Mouse (Mus musculus): ENCODE results near the gene Gm5089. TPM values are rescaled to one million over a fixed set of nuclear protein-coding genes. Genes with fewer than 3 reads are reported as not detected.

The Gm5089 gene
- polyA plus RNA-seq, 1 experiment from 2014 or later: not detected

DNA sequence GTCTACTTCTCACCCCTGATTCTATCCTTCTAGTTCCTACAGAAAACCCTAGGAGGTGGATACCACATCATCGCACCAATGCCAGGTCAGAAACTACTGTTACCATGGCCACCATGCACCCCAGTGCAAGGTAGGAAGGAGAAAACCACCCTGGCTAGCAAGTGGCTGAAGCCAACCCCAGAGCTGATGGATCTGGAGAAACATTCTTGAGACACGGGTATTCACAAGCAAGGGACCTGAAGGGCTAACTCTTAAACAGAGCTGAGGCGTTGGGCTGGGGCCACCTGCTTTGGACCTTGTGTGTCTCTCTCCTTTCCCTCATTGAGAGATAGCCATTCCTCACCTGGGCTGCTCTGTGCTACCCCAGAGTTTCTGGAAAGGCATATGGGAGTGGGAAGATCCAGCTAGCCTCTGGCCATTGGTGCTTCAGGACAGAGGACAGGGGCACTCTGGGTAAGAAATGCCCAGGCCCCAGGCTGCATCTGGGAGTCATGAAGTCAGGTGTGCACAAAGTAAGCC lies 47.4 kb downstream of the Gm5089 start:
- Histone ChIP-seq H3K9ac (ENCODE audit: low read depth, low read length) (no peak overlapping the region), H3K4me2 (ENCODE audit: low read depth, low read length) (no peak overlapping the region), H3K9me3 (replicated peaks; ENCODE audit: control insufficient read depth, low read length) (no peaks in the 10 kb centered on the region), H3K4me1 (ENCODE audit: control insufficient read depth, low read depth, low read length) (no peaks in the 10 kb centered on the region), H3K36me3 (ENCODE audit: control insufficient read depth, insufficient read depth) (no peaks in the 10 kb centered on the region), H3K4me3 (ENCODE audit: low read depth, low read length) (no peak overlapping the region), H3K27me3 (ENCODE audit: control insufficient read depth, insufficient read depth, low read depth, low read length) (peaks cover 33% of the 10 kb centered on the region), H3K27ac (ENCODE audit: low read length) (no peak overlapping the region)
- 63% methylated on average over 3 of the region's 3 CpGs for WGBS (ENCODE audit: insufficient replicate concordance)
- no peak for ATAC-seq (ENCODE audit: low read depth)

GRCm38 (mm10) chr14:122402716-122403258 lies 48.1 kb downstream of the Gm5089 start:
- H3K36me3 ChIP-seq (ENCODE audit: control insufficient read depth, insufficient read depth): no peaks in the 10 kb centered on the region
- H3K27ac ChIP-seq (ENCODE audit: low read length): no peak overlapping the region
- H3K4me2 ChIP-seq (ENCODE audit: low read depth, low read length): no peak overlapping the region
- H3K9ac ChIP-seq (ENCODE audit: low read depth, low read length): no peak overlapping the region
- no peaks in the 10 kb centered on the region for H3K9me3 ChIP-seq (replicated peaks; ENCODE audit: control insufficient read depth, low read length)
- 46% methylated on average over 12 of the region's 12 CpGs for WGBS (ENCODE audit: insufficient replicate concordance)
- H3K4me1 ChIP-seq (ENCODE audit: control insufficient read depth, low read depth, low read length): no peaks in the 10 kb centered on the region
- no peak for ATAC-seq (ENCODE audit: low read depth)
- H3K4me3 ChIP-seq (ENCODE audit: low read depth, low read length): no peak overlapping the region
- peaks cover 26% of the 10 kb centered on the region for H3K27me3 ChIP-seq (ENCODE audit: control insufficient read depth, insufficient read depth, low read depth, low read length)

- peaks cover 19% of the 10 kb centered on the region for H3K27me3 ChIP-seq (ENCODE audit: control insufficient read depth, insufficient read depth, low read depth, low read length)
- no peak overlapping the region for H3K4me3 ChIP-seq (ENCODE audit: low read depth, low read length)
- H3K9ac ChIP-seq (ENCODE audit: low read depth, low read length): no peak overlapping the region
- H3K27ac ChIP-seq (ENCODE audit: low read length): no peak overlapping the region
- H3K4me1 ChIP-seq (ENCODE audit: control insufficient read depth, low read depth, low read length): no peaks in the 10 kb centered on the region
- 73% methylated on average over 11 of the region's 11 CpGs for WGBS (ENCODE audit: insufficient replicate concordance)
- no peak overlapping the region for H3K4me2 ChIP-seq (ENCODE audit: low read depth, low read length)
- H3K9me3 ChIP-seq (replicated peaks; ENCODE audit: control insufficient read depth, low read length): no peaks in the 10 kb centered on the region
- no peak for ATAC-seq (ENCODE audit: low read depth)
- no peaks in the 10 kb centered on the region for H3K36me3 ChIP-seq (ENCODE audit: control insufficient read depth, insufficient read depth)
These were observed 49.0 kb downstream of the Gm5089 start for GRCm38 (mm10) chr14:122401886-122402285.

DNA sequence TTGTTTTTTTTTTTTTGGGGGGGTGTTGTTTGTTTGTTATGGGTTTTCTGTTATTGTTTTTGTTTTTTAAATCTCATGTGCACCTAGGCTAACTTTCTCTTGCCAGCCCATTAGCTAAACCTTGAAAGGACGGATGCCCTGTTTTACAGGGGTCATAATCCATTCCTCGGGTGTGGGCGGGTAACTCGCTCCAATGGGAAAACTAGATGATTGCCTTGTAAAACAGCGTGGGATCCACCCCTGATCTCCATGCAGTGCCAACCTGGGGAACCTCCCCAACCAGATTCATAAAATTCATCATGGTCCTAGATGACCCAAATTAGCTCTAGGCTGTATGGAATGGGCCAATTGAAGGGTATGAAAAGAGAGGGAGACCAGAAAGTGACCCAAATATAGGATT lies 51.0 kb downstream of the Gm5089 start:
- Histone ChIP-seq H3K27me3 (ENCODE audit: control insufficient read depth, insufficient read depth, low read depth, low read length) (no peaks in the 10 kb centered on the region; the same call in 1 of the 2 replicates), H3K4me2 (ENCODE audit: low read depth, low read length) (no peak overlapping the region), H3K9ac (ENCODE audit: low read depth, low read length) (no peak overlapping the region), H3K36me3 (ENCODE audit: control insufficient read depth, insufficient read depth) (no peaks in the 10 kb centered on the region), H3K27ac (ENCODE audit: low read length) (no peak overlapping the region), H3K4me3 (ENCODE audit: low read depth, low read length) (no peak overlapping the region), H3K9me3 (replicated peaks; ENCODE audit: control insufficient read depth, low read length) (no peaks in the 10 kb centered on the region), H3K4me1 (ENCODE audit: control insufficient read depth, low read depth, low read length) (no peaks in the 10 kb centered on the region)
- 70% methylated on average over 5 of the region's 5 CpGs for WGBS (ENCODE audit: insufficient replicate concordance)
- no peak for ATAC-seq (ENCODE audit: low read depth)

- Histone ChIP-seq H3K9me3 (replicated peaks; ENCODE audit: control insufficient read depth, low read length) (no peaks in the 10 kb centered on the region), H3K9ac (ENCODE audit: low read depth, low read length) (no peak overlapping the region), H3K4me3 (ENCODE audit: low read depth, low read length) (no peak overlapping the region), H3K36me3 (ENCODE audit: control insufficient read depth, insufficient read depth) (no peaks in the 10 kb centered on the region), H3K4me2 (ENCODE audit: low read depth, low read length) (no peak overlapping the region), H3K27ac (ENCODE audit: low read length) (no peak overlapping the region), H3K27me3 (ENCODE audit: control insufficient read depth, insufficient read depth, low read depth, low read length) (no peaks in the 10 kb centered on the region), H3K4me1 (ENCODE audit: control insufficient read depth, low read depth, low read length) (no peaks in the 10 kb centered on the region)
- ATAC-seq (ENCODE audit: low read depth): no peak
- 56% methylated on average over 4 of the region's 4 CpGs for WGBS (ENCODE audit: insufficient replicate concordance)
These were observed 52.2 kb downstream of the Gm5089 start for GRCm38 (mm10) chr14:122398676-122399075.

DNA sequence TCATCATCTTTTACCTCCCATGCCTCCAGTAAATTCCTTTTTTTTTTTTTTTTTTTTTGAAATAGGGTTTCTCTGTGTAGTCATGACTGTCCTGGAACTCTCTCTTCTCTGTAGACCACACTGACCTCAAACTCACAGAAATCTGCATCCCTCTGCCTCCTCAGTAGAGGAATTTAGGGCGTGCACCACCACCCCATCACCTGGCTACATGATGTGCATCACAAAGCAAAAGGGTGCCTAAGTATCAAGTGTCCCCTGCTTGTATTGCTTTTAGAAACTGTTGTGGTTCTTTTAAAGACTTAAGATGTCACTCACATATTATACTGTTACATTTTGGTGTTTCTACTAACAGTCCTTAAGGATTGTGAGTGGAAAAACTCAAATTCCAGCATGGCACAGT lies 57.8 kb downstream of the Gm5089 start:
- Histone ChIP-seq H3K9ac (ENCODE audit: low read depth, low read length) (no peak overlapping the region), H3K27ac (ENCODE audit: low read length) (no peak overlapping the region), H3K9me3 (replicated peaks; ENCODE audit: control insufficient read depth, low read length) (no peaks in the 10 kb centered on the region), H3K36me3 (ENCODE audit: control insufficient read depth, insufficient read depth) (no peaks in the 10 kb centered on the region), H3K4me2 (ENCODE audit: low read depth, low read length) (no peak overlapping the region), H3K4me1 (ENCODE audit: control insufficient read depth, low read depth, low read length) (no peaks in the 10 kb centered on the region), H3K27me3 (ENCODE audit: control insufficient read depth, insufficient read depth, low read depth, low read length) (no peaks in the 10 kb centered on the region), H3K4me3 (ENCODE audit: low read depth, low read length) (no peak overlapping the region)
- no peak for ATAC-seq (ENCODE audit: low read depth)
- 68% methylated on average over 1 of the region's 1 CpGs for WGBS (ENCODE audit: insufficient replicate concordance)

DNA sequence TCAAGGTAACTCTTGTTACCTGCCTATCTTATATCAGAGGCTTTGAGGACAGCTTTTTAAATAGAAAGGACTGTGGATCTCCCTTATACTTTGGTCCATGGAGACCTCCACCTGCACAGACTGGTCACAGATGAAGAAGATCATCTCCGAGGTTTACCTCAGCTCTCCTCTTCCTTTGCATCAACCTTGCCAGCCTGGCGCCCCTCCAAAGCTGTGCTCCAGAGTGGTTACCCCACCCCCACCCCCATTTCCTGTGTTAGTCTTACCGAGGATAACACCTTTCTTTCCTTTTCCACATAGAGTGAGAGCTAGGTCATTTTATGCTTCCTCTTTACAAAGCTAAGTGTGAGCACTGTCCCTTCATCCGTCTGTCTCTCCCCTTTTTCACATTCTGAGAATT lies 60.0 kb downstream of the Gm5089 start:
- WGBS (ENCODE audit: insufficient replicate concordance): 18% methylated on average over 4 of the region's 4 CpGs
- Histone ChIP-seq H3K4me2 (ENCODE audit: low read depth, low read length) (no peak overlapping the region), H3K36me3 (ENCODE audit: control insufficient read depth, insufficient read depth) (no peaks in the 10 kb centered on the region), H3K9ac (ENCODE audit: low read depth, low read length) (no peak overlapping the region), H3K9me3 (replicated peaks; ENCODE audit: control insufficient read depth, low read length) (no peaks in the 10 kb centered on the region), H3K4me3 (ENCODE audit: low read depth, low read length) (no peak overlapping the region), H3K27me3 (ENCODE audit: control insufficient read depth, insufficient read depth, low read depth, low read length) (no peaks in the 10 kb centered on the region), H3K27ac (ENCODE audit: low read length) (no peak overlapping the region), H3K4me1 (ENCODE audit: control insufficient read depth, low read depth, low read length) (no peaks in the 10 kb centered on the region)
- no peak for ATAC-seq (ENCODE audit: low read depth)

DNA sequence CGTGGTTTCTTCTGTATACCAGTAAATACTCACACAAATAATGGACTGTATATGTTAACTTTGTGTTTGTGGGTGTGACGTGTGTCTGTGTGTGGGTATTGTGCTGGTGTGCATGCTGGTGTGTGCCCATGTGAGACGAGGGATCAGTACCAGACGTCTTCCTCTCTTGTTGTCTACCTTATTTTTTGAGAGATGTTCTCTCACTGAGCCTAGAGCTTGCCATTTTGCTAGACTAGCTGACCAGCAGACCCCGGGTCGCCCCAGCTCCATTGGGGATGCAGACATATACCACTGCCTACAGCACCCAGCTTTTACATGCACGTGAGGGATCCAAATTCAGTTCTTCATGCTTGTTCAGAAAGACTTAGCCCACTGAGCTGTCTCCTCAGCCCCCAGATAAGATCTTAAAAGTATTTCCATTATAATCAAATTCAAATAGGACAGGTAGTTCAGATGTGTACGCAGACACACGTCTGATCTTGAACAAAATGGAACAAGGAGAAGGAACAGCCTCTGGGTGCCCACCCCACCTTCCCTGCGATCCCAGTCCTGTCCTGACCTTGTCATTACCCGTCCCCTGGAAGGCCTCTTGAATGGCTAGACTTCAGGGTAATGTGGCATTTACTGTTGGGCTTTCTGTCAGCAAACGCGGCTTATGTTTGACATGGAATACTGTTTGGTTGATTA lies 61.1 kb downstream of the Gm5089 start:
- no peaks in the 10 kb centered on the region for H3K9me3 ChIP-seq (replicated peaks; ENCODE audit: control insufficient read depth, low read length)
- H3K4me2 ChIP-seq (ENCODE audit: low read depth, low read length): no peak overlapping the region
- H3K36me3 ChIP-seq (ENCODE audit: control insufficient read depth, insufficient read depth): no peaks in the 10 kb centered on the region
- no peaks in the 10 kb centered on the region for H3K4me1 ChIP-seq (ENCODE audit: control insufficient read depth, low read depth, low read length)
- no peak overlapping the region for H3K9ac ChIP-seq (ENCODE audit: low read depth, low read length)
- no peak overlapping the region for H3K4me3 ChIP-seq (ENCODE audit: low read depth, low read length)
- no peaks in the 10 kb centered on the region for H3K27me3 ChIP-seq (ENCODE audit: control insufficient read depth, insufficient read depth, low read depth, low read length)
- 66% methylated on average over 13 of the region's 13 CpGs for WGBS (ENCODE audit: insufficient replicate concordance)
- no peak for ATAC-seq (ENCODE audit: low read depth)
- H3K27ac ChIP-seq (ENCODE audit: low read length): no peak overlapping the region

DNA sequence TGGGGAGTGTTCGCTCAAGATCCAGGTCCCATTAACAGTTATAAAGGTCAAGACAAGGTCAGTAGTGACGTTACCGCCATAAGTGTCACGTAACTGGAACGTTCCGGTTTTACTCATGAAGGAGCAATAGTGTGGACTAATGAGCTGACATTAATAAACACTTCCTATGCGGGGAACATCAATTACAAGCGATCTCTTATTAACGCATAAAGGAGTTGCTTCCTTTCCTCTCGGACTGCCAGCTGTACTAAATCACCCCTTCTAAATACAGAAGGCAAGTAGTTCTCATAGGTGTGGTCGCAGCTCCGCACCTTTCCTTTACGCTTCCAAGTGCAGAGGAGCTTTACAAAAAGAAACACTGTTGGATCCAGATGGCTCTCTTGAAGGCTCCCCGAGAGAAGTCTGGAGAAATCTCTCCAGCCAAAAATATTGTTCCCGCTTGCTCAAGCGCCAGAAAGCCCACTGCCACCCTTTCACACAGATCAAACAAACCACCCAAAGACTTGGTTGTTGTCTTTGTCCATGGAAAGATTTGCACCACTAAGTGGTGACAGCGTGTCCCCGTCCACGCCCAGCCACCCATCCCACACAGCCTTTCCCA lies 62.4 kb downstream of the Gm5089 start:
- ATAC-seq (ENCODE audit: low read depth): no peak
- no peaks in the 10 kb centered on the region for H3K27me3 ChIP-seq (ENCODE audit: control insufficient read depth, insufficient read depth, low read depth, low read length)
- H3K36me3 ChIP-seq (ENCODE audit: control insufficient read depth, insufficient read depth): no peaks in the 10 kb centered on the region
- no peak overlapping the region for H3K27ac ChIP-seq (ENCODE audit: low read length)
- H3K4me2 ChIP-seq (ENCODE audit: low read depth, low read length): no peak overlapping the region
- H3K9ac ChIP-seq (ENCODE audit: low read depth, low read length): no peak overlapping the region
- no peaks in the 10 kb centered on the region for H3K4me1 ChIP-seq (ENCODE audit: control insufficient read depth, low read depth, low read length)
- H3K4me3 ChIP-seq (ENCODE audit: low read depth, low read length): no peak overlapping the region
- 74% methylated on average over 19 of the region's 19 CpGs for WGBS (ENCODE audit: insufficient replicate concordance)
- H3K9me3 ChIP-seq (replicated peaks; ENCODE audit: control insufficient read depth, low read length): no peaks in the 10 kb centered on the region
